Mouse (Mus musculus): Measurements from ENCODE around the gene Skil. TPM values are rescaled to one million over a fixed set of nuclear protein-coding genes. Genes with fewer than 3 reads are reported as not detected.

The Skil gene
- polyA plus RNA-seq, 2 experiments from 2014 or later, result 54.4 to 60.6 TPM

- no peak for ATAC-seq
These were observed 9.9 kb upstream of the Skil start for GRCm38 (mm10) chr3:31085000-31085399.

GRCm38 (mm10) chr3:31088789-31089775 lies 5.8 kb upstream of the Skil start:
- no peak for ATAC-seq

DNA sequence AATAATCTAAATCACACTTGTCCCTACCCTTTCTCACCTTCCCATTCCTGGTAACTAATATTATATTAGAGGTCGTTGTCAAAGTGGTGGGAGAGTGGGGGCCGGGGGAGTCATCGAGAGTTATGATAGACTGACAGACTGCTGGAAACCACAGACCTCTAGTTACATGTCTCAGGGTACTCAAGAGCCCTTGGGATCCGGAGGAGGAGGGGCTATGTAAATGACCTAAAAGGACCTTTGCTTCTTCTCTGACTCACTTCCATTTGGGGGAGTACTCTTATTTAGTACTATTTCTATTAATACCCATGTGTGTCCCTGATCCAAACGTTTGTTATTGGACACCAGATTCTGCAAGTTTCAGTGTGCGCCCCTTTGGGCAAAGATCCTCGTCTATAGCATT lies 4.9 kb upstream of the Skil start:
- ATAC-seq, result no peak

- ATAC-seq, result no peak
These were observed 1.7 kb upstream of the Skil start for GRCm38 (mm10) chr3:31093196-31093595.

GRCm38 (mm10) chr3:31093627-31094351 lies 1.1 kb upstream of the Skil start:
- peak; percentile 62 for ATAC-seq

GRCm38 (mm10) chr3:31095179-31095490 lies 277 bp downstream of the Skil start:
- no peak for ATAC-seq

- ATAC-seq, result peak; percentile 18
These were observed 765 bp downstream of the Skil start for GRCm38 (mm10) chr3:31095491-31096154.

DNA sequence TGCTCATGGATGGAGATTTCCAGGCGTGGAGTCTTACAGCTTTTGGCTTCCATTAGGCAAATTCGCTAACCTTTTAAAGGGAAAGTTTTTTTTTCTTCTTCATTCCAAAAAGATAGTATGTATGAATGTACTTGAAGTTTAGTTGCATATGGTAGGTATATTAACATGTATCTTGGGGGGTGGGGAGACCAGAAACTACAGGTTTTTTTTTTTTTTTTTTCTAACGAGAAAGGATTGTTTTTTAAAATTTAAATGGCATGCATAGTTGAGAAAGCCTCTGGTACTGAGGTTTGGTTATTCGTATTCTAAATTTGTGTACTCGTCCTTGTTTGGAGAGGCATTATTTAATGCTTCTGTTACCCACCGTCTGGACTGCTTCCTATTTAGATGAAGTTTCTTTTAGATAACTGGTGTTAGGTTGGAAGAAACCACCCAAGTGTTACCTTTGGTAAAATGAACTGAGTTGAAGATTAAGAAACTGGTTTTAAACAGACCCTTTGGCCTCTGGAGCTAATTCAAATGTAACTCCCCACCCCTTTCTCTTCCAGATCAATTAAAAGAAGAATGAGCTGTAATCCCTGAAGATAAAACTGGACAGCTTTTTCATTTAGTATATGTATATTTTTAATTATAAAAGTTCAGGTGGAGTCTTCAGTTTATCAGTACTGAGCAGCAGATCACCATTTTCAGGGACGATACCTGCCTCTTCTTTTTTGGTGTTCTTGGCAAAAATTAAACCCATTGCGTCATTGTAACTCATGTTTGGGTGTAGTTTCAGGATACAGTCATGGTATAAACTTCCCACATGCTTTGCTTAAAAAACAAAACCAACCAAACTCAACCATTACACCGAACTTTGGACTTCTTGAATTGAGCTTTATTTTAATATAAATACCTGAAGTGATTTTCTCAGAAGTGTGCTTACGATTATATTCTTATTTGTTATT lies 1.6 kb downstream of the Skil start:
- ATAC-seq, result no peak

DNA sequence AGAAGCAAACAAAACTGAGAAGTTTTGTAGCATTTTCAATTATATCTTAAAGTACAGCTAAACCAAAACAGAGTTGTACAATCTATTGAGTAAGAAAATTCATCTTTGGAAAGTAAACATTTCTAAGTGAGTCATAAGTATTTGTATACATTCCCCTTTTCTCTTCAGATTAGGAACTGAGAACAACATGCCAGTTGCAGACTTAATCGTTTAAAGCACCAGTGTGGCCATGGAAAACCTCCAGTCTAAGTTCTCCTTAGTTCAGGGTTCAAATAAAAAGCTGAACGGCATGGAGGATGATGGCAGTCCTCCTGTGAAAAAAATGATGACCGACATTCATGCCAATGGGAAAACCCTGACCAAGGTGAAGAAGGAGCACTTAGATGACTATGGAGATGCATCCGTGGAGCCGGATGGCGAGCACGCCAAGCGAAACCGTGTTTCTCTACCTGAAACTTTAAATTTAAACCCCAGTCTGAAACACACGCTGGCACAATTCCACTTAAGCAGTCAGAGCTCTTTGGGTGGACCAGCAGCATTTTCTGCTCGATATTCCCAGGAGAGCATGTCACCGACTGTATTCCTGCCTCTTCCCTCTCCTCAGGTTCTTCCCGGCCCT lies 2.4 kb downstream of the Skil start:
- ATAC-seq, result no peak

DNA sequence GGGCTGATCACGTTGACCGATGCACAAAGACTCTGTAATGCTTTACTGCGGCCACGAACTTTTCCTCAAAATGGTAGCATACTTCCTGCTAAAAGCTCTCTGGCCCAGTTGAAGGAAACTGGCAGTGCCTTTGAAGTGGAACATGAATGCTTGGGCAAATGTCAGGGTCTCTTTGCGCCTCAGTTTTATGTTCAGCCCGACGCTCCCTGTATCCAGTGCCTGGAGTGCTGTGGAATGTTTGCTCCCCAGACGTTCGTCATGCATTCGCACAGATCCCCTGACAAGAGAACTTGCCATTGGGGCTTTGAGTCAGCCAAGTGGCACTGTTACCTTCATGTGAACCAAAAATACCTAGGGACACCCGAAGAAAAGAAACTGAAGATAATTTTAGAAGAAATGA lies 3.1 kb downstream of the Skil start:
- no peak for ATAC-seq

DNA sequence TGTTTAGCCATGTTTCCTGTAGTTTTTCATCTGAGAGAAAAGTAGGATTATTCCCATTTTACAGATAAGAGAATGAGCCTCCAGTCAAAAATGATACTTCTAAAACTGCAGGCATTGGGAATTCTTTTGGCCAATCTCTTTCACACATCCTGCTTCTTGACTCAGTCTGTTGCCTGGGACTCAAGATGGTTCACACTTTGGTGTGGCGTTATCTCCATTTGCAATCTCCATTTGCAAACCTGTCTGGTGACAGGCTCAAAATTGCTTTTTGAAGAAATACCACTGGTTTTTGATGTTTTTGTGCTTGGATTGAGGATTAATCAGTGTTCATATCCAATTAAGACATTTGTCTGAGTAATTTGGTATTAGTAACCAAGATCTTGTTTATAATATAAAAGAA lies 3.7 kb downstream of the Skil start:
- ATAC-seq, result no peak

DNA sequence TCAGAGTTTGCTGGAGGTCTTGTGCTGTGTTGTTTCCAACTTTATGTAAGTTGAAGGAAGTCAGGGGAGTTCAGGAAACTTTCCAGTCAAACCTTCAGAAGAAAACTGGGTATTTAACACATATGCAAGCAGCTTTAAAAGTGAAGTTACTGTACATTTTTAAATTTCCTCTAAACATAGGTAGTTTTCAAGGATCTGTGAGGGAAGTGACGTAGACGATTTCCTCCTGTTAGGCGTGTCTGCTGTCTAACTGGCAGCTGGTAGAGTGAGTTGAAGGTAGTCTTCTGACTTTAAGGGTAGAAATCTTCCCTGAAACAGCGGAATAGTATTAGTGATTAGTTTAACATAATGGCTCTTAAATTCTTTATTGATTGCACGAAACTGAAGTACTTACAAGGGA lies 5.2 kb downstream of the Skil start:
- ATAC-seq, result peak; percentile 41

- no peak for ATAC-seq
These were observed 5.9 kb downstream of the Skil start for GRCm38 (mm10) chr3:31100802-31101201.

DNA sequence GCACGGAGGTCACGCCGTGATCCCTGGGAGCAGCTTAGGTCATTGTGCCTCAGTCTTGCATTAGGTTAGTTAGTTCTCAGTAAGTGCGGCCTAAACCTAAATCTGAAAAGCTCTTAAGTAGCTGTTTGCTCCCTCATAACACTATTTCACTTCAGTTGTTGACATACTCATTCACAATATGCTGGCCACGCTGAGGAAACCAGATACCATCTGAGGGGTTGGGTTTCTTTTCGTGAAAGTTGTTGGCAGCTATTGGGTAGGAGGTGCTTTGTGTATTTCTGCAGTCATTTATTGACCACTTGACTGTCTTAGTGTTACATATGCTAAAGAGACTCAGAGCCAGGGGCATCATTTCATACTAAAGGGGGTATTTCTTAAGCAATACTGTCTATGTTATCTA lies 10.1 kb downstream of the Skil start:
- ATAC-seq, result no peak

DNA sequence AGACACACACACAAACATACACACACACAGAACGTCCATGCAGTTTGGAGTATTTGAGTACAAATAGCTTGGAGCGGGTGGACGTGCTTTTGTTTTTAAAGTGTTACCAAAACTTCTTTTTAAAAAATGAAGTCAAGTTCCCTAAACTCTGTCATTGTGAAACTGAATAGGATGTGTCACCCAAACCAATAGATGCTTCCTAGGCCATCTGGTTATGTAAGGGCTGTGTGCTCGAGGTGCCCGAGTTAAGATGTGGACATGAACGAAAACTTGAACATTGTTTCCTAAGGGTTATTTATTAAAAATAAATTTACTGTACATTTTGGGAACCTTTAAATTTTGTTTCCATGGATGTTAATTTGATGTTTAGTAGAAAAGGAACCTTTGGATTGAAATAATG lies 11.7 kb downstream of the Skil start:
- ATAC-seq, result no peak

- ATAC-seq, result no peak
These were observed 12.8 kb downstream of the Skil start for GRCm38 (mm10) chr3:31107674-31108073.

GRCm38 (mm10) chr3:31109108-31109507 lies 14.2 kb downstream of the Skil start:
- peak; percentile 88 for ATAC-seq

GRCm38 (mm10) chr3:31123098-31123497 lies 28.2 kb downstream of the Skil start:
- no peak for ATAC-seq

DNA sequence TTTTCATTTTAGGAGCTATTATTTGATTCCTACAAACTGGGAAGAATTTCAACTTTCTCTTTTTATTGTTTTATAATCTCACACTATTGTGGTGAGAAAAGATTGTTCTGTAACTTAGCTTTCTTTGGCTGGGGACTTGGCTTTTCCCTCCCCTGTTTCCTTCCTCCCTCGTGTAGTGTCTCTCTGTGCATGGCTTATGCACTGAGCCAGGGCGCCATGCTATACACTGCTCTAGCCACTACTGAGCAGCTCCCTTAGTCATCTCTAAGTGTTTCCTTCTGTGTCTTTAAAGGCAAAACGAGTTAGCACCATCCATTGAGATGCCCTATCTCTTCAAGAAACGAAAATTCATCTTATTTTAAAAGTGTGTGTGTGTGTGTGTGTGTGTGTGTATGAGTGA lies 31.4 kb downstream of the Skil start:
- no peak for ATAC-seq

GRCm38 (mm10) chr3:31126848-31127247 lies 32.0 kb downstream of the Skil start:
- no peak for ATAC-seq

DNA sequence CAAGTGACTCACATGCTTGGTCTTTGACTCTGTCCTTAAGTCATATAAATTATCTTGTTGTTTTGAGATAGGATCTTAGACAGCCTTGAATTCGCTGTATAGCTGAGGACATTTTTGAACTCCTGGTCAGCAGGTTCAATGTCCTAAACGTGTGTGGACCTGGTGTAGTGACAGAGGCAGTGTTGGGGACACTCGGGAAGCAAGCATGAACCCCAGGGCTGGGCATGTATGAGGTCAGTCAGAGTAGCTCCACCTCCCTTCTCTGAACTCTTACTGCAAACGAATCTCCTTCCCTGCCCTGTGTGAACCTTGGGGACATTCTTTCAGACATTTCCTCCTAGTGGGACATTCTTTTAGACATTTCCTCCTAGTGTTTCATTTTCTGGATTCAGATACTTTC lies 34.9 kb downstream of the Skil start:
- ATAC-seq, result no peak

GRCm38 (mm10) chr3:31133664-31134063 lies 38.8 kb downstream of the Skil start:
- ATAC-seq, result no peak

Measured in activated CD4-positive, CD25-positive, alpha-beta regulatory T cell, adult 4 months (primary cell).